Mouse (Mus musculus): ENCODE data around the gene Rasgef1b.

- TF ChIP-seq CTCF (conservative IDR thresholded peaks at IDR 0.05; ENCODE audit: insufficient read depth, insufficient read length, low read depth, low read length): no peak
- no peak for TF ChIP-seq POLR2A (IDR thresholded peaks at IDR 0.05; ENCODE audit: low read depth, low read length)
These were observed 115.3 kb downstream of the Rasgef1b start for GRCm38 (mm10) chr5:99613321-99614118.
